Mouse (Mus musculus) heart, postnatal 4 days (tissue): ENCODE measurements at regions not wholly inside any gene's neighbourhood (a gene's known extent, or its start where the extent isn't known, plus 50 kb on each side); places are given as distances from the start of the nearest gene placed in this dataset.
A peak's percentile ranks its signal among the peaks of the same experiment; 100 is the strongest.

Experiments used
- DNase-seq: peaks from one replicate; pipeline ENCODE4 v3.0.0; 2021

DNA sequence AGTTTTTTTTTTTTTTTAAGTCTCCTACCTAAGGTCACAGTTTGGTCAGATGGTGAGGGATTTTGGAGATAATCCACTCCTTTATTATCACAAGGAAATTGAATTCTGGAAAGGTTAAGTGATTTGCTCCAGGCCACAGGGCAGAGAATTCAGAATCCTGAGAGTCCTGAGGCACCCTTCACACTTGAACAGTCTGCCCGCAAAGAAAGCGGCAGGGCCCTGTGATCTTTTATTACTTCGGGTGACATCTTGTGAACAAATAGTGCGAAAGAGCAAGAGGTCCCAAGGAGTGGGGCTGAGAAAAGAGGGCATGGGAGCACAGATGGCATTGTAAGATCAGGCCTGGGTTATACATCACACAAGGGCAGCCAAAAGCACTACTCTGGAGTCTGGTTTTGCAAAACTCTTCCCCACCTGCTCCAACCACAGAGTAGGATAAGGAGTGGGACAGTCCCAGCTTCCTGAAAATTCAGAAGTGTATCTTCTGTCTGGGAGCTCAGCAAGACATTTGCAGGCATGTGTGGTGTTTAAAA is 150.5 kb upstream of the Wdr11 start:
- DNase-seq, result no peak

GRCm38 (mm10) chr7:129469496-129469895 is 122.2 kb upstream of the Wdr11 start:
- DNase-seq, result peak; percentile 78

DNA sequence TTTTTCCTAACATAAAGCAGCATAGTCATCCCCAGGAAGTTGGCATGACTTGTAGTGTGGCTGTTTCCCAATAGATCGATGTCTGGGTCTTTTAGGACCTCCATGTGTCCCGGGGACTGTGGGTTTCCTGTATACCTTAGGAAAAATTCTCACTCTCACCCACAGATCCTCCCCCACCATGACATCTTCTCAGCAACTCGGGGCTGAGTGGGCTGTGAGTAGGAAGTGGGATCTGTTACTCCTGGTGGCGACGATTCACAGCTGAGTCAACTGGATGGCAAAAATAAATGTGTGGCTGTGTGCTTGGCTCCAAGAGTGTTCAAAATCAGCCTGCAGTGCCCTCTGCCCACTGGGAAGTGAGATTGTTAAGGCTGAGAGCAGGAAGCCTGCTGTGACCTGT is 107.9 kb upstream of the Wdr11 start:
- no peak for DNase-seq

- peak; percentile 16 for DNase-seq
These were observed 84.8 kb upstream of the Wdr11 start for GRCm38 (mm10) chr7:129506894-129507293.

- DNase-seq, result peak; percentile 31
These were observed 82.0 kb upstream of the Wdr11 start for GRCm38 (mm10) chr7:129509631-129510132.

DNA sequence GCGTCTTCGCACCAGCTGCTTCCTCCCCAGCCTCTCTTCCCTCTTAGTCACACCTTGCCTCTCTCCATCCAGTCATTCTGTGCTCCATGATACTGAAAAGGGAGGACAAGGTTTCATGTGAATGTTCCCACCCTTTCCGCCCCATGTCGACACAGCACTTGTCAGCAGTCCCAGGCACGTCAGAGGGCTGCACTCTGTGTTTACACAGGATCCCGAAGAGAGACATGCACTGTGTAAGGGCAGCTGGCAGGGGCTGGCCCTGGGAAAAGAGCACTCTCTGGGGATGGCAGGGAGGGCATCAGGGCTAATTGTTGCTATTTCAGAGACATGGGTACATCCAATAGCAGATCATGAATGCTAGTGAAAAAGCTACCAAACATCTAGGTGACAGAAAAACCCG is 77.0 kb upstream of the Wdr11 start:
- peak; percentile 18 for DNase-seq

GRCm38 (mm10) chr7:129524369-129524915 is 67.2 kb upstream of the Wdr11 start:
- DNase-seq, result no peak

- DNase-seq, result no peak
These were observed 65.7 kb upstream of the Wdr11 start for GRCm38 (mm10) chr7:129525985-129526384.

GRCm38 (mm10) chr7:129528263-129528662 is 63.4 kb upstream of the Wdr11 start:
- no peak for DNase-seq

DNA sequence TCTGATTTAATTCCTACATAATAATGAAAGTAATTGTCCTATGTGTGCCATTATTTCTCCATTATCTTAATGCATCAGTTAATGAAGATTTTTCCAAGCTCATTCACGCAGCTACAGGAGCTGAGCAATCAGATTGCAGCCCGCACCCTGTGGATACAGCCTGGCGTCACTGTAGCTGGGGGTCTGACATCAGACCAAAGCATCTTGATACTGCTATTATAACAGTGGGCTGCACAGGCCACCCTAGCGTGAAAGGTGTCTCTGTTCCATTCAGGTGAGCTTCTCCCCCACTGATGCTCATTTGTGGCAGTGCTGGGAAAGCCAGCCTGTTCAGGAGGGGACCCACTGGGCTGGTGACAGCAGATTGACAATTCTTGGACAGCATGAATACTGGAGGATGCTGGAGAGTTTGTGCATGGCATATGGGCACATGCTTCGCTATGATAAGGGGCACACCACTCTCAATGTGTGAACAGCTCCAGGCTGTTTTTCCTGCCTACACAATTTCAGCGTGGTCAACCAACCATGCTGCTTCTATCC is 58.2 kb upstream of the Wdr11 start:
- no peak for DNase-seq
